Mouse (Mus musculus) MEL-GATA-1-ER (cell line): ENCODE data around the gene Gm45140.
"Not testable (repeated sequence)": the region's sequence is repeated elsewhere in the genome, so short reads cannot be mapped to it uniquely, and the experiment has no call there.

Experiments
- DNase-seq: peaks from one replicate; pipeline ENCODE4 v3.0.0-alpha.2; 2012; ENCODE audit warnings: low read depth; ENCODE audit errors: extremely low read depth

Gm45140 gene

GRCm38 (mm10) chr6:87777842-87778241 lies 57.8 kb downstream of the Gm45140 start, which contains the start of gene Gp9:
Gene Gp9 (plus strand): TSS chr6:87778072.
- DNase-seq: no peak

DNA sequence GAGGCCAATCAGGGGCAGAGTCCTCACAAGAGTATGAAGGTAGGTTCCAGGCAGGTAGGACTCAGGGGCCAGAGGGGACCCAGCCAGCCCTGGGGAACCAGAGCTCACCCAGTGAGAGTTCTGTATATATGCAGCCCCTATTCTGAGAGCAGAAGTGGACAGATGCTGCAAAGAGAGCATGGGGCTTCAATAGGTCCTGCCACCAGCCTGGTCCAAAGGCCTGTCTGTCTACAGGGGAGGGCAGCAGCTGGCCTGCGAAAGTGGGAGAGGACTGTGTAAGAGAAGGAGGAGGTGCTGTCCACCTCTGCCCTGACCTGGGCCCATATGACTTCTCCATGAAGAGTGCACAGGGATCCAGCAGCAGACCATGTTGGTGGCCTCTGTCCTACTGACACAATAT lies 58.9 kb downstream of the Gm45140 start:
- no peak for DNase-seq

DNA sequence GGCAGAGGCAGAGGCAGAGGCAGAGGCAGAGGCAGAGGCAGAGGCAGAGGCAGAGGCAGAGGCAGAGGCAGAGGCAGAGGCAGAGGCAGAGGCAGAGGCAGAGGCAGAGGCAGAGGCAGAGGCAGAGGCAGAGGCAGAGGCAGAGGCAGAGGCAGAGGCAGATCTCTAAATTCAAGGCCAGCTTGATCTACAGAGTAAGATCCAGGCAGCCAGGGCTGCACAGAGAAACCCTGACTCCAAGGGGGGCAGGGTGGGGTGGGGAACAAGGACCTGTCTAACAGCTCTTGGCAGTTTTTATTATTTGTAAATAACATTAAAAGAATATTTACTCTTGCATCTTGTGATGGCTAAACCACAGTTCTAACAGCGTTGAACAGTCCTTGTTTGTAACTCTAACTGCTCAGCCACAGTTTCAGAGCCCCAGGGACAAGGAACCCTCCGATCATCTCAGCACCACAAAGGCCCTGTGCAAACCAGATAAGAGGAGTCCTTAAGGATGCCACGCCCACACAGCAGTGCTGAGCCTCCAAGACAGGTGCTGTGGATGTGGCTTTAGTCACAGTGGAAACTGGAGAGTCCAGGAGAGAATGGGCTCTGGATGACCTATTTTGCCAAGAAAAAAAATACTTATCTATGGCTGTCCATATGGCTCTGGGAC lies 59.9 kb downstream of the Gm45140 start:
- peak; percentile 97 for DNase-seq

DNA sequence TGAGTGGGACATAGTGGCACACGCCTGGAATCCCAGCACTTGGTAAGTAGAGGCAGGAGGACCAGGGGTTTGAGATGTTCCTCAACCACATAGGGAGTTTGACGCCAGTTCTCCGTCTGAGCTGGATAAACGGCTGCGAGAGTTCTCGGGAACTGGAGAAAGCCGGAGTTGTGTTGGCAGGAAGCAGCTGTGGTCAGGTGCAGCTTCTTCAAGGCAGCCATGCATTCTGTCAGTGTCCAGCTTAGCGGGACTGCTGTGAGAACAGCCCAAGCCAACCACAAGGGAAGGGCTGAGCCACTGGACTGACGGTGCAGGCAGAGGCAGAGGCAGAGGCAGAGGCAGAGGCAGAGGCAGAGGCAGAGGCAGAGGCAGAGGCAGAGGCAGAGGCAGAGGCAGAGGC lies 60.7 kb downstream of the Gm45140 start:
- DNase-seq: no peak

GRCm38 (mm10) chr6:87774466-87774865 lies 61.1 kb downstream of the Gm45140 start:
- DNase-seq: no peak

DNA sequence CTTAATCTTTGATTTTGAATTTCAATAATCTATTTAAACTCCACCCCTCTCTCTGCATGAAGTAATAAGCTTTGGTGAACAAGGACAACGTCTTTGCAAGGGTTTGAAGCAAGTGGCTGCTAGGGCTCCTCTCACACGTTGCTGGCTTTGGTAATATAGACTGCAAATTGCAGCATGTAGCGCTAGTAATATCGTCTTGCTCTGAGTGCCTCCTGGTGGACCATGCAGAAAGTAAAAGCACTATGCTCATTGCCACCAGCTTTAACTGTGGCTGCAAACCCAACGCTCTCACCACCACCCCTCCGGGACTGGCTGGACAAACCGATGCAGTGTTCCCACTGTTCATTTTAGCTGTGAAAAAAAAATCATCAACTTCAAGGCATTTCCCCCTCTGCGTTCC lies 65.0 kb downstream of the Gm45140 start:
- DNase-seq: no peak

GRCm38 (mm10) chr6:87764296-87764695 lies 71.3 kb downstream of the Gm45140 start:
- DNase-seq: not testable (repeated sequence)

DNA sequence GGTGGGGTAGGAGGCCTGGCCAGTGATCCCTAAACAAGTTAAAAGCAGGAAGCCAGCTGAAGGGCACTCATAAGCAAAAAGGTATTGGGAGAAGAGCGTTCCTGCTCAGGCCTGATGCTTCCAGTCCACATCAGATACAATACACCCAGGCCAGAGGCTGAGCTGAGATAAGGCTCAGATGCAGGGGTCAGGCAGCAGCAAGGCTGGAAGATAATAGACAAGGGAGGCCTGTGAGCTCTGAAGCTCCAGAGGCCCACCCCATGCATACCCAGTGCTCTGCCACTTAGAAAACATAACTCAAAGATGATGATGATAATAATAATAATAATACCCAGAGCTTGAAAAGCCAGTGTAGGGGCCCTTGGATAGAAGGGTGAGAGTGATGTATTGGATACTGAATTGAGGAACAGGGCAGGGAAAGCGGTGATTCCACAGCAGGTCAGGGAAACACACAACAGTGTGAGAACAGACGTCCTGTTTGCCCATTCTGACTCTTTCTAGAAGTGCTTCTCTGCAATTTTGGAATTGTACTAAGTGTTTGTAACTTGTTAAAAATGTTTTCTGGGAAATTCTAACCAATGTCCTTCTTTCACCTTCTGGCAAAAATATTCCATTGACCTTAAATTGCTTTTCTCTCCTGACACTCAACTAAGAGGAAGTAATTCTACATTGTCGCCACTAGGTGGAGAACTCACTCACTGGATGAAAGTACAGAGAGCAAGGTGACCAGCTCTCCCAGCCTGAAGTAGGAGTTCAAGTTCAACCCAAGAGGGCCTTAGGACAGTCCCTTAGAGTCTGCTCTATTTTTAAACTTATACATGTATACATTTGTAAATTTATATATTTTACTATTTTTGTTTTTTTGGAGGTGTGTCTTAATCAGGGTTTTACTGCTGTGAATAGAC lies 72.0 kb downstream of the Gm45140 start:
- DNase-seq: no peak

GRCm38 (mm10) chr6:87762161-87762560 lies 73.4 kb downstream of the Gm45140 start:
- no peak for DNase-seq

DNA sequence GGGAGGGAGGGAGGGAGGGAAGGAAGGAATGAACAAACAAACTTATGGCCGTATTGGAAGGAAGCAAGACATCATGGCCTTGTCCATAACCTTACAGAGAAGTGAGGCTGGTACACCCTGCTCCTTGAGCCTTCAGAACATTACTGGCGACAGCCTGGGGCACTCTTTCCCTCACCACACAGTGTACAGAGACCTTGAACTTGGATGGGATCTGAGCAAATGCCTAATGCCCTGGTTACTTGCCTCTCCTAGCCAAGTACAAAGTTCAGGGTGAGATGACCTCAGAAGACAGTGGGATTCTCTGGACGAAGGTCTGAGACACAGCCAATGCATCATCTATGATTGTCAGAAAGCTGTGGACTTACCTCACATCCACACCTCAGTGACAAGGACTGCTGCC lies 75.7 kb downstream of the Gm45140 start:
- DNase-seq: no peak

- no peak for DNase-seq
These were observed 76.2 kb downstream of the Gm45140 start for GRCm38 (mm10) chr6:87759404-87759803.

GRCm38 (mm10) chr6:87756896-87757295 lies 78.7 kb downstream of the Gm45140 start:
- DNase-seq: no peak

- DNase-seq: no peak
These were observed 80.4 kb downstream of the Gm45140 start for GRCm38 (mm10) chr6:87755196-87755595.

GRCm38 (mm10) chr6:87751574-87751973 lies 84.0 kb downstream of the Gm45140 start:
- no peak for DNase-seq

- no peak for DNase-seq
These were observed 85.2 kb downstream of the Gm45140 start for GRCm38 (mm10) chr6:87750184-87750910.

DNA sequence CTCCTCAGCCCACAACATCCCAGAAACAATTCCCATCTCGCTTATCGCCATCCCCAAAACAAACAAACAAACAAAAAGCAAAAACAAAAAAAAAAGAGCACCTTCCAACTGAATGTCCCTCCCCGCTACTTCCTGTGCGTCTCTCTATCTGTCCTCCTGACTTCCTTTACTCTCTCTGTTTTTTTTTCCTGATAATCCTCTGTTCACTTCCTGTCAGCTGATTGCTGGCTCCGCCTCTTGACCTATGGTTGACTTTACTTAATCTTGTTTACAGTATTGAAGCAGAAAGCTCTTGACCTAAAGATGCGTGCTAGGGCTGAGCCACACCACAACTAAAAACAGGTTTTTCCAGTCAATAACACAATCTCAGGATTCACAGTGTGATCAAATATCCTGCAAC lies 87.1 kb downstream of the Gm45140 start:
- DNase-seq: no peak

- no peak for DNase-seq
These were observed 87.5 kb downstream of the Gm45140 start for GRCm38 (mm10) chr6:87748078-87748477.

DNA sequence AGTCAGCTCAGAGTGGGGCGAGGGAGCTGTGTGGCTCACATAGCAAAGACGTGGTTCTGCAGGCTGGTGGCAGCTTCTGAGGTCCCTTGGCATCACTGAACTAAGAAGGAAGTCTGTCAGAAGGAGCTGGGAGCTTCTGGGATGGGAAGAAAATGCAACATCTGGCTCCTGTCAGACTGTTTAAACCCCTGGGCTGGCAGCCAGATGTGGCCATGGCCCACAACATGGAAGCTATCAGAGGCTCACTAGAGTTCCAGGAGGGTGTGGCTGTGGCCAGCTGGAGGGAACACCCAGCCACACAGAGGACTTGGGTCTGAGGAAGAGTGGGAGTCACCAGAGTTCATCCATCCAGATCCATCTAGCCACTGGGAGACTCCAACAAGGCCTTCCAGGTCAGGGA lies 88.7 kb downstream of the Gm45140 start:
- no peak for DNase-seq

- no peak for DNase-seq
These were observed 89.5 kb downstream of the Gm45140 start for GRCm38 (mm10) chr6:87746059-87746458.

DNA sequence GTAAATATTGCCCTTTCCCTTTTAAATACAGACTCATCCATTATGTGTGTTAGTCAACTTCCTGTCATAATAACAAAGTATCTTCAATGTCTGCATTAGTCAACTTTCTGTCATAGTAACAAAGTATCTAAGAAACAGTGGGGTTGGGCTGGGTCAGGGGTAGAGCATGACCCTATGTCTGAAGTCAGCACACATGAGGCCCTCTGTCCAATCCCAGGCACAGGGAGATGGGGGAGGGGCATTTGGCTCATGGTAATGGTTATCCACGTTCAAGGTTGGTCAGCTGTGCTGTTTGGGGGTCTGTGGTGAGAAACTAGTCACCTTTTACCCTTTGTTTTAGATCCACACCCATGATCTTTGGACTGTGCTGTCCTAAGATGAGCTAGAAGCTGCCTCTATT lies 90.3 kb downstream of the Gm45140 start:
- no peak for DNase-seq

DNA sequence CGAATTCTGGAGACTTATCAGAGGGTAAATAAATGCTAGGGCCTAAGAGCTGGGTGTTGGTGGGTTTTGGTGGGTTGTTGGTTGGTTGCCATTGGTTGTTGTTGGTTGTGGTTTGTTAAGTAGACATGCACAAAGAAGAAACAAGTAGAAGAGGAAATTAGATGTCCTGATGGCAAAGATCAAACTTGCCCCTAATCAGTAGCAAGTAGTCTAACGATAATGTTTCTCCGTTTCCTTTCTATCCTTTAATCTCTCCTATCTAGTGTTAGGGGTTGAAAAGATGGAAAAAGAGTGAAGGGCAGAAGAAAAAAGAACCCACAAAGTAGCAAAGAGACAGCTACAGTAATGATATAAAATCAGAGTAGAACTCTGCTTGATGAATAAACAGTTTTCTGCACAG lies 91.0 kb downstream of the Gm45140 start:
- DNase-seq: no peak

GRCm38 (mm10) chr6:87743281-87743680 lies 92.3 kb downstream of the Gm45140 start:
- no peak for DNase-seq
